Mouse (Mus musculus) MEL (cell line): ENCODE measurements at regions not wholly inside any gene's neighbourhood (a gene's known extent, or its start where the extent isn't known, plus 50 kb on each side); places are given as distances from the start of the nearest gene placed in this dataset.

Experiments used
- CHD1 ChIP-seq: IDR thresholded peaks from 2 replicates; pipeline ENCODE4 v1.6.1; 2012; ENCODE audit warnings: low read depth, mild to moderate bottlenecking, inconsistent platforms, low read length, improper control_type of control experiment
- CTCF ChIP-seq, 3 experiments: IDR thresholded peaks in 2 of 3; conservative IDR thresholded peaks in 1 of 3; 2 replicates each; pipeline ENCODE4 v1.5.1; 2011 to 2012; ENCODE audit warnings: low read length in 3 of 3, low read depth in 2 of 3, mild to moderate bottlenecking in 2 of 3, improper control_type of control experiment in 1 of 3, inconsistent platforms in 1 of 3, mixed read lengths in 1 of 3, moderate library complexity in 1 of 3; ENCODE audit not compliant: control insufficient read depth in 1 of 3, insufficient read depth in 1 of 3, poor library complexity in 1 of 3, severe bottlenecking in 1 of 3
- EP300 ChIP-seq, 2 experiments: IDR thresholded peaks; 2 replicates each; pipeline ENCODE4 v1.6.1; 2011; ENCODE audit warnings: improper control_type of control experiment in 2 of 2, low read length in 2 of 2, low read depth in 1 of 2, mild to moderate bottlenecking in 1 of 2
- HCFC1 ChIP-seq: IDR thresholded peaks from 2 replicates; pipeline ENCODE4 v1.6.1; 2012; ENCODE audit warnings: low read depth, mild to moderate bottlenecking, inconsistent platforms, low read length, improper control_type of control experiment, moderate library complexity
- TBP ChIP-seq: IDR thresholded peaks from 2 replicates; pipeline ENCODE4 v1.8.0; 2011; ENCODE audit warnings: low read depth, low read length, improper control_type of control experiment
- USF2 ChIP-seq, 2 experiments: IDR thresholded peaks; 2 replicates each; pipeline ENCODE4 v1.6.1; 2011 to 2012; ENCODE audit warnings: improper control_type of control experiment in 2 of 2, low read length in 2 of 2, borderline replicate concordance in 1 of 2, inconsistent platforms in 1 of 2, low read depth in 1 of 2, mild to moderate bottlenecking in 1 of 2; ENCODE audit not compliant: insufficient read depth in 1 of 2
- ZC3H11A ChIP-seq: IDR thresholded peaks from 2 replicates; pipeline ENCODE4 v1.6.1; 2012; ENCODE audit warnings: low read depth, mild to moderate bottlenecking, inconsistent platforms, low read length, improper control_type of control experiment

DNA sequence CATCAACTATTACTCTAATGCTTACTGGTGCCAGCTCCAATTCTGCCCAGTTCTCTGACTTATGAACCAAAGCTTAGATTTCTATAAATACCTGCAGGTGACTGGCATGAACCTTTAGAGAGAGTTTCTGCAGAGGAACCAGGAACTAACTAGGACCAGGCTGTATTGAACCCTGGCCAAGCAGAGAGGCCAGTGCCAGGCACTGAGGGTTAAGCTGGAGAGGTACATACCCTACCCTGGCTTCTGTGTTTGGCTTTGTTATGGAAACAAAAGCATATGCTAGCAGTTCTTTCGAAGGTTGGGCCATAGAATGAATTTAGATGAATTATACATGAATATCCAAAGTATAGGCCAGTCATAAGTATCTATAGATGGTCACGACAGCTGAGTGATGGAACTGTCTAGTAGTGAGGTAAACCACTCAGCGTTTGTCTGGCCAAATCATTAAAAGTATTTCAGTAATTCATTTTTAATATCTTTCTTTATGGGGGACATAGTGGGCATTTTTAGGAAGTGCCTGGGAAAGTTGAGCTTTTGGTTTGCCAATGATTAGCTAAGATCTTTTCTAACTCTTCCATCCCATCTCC lies 107.0 kb downstream of the Slc4a3 start:
- TF ChIP-seq ZC3H11A (no peak), CTCF (IDR thresholded peaks at IDR 0.05 in 2 of 3, conservative IDR thresholded peaks at IDR 0.05 in 1 of 3; ENCODE audit: control insufficient read depth in 1 of 3, insufficient read depth in 1 of 3, low read depth in 2 of 3, low read length in 3 of 3, poor library complexity in 1 of 3, severe bottlenecking in 1 of 3) (no peak), CHD1 (no peak), USF2 (IDR thresholded peaks at IDR 0.05; ENCODE audit: borderline replicate concordance in 1 of 2, insufficient read depth in 1 of 2, low read depth in 1 of 2, low read length in 2 of 2) (no peak), EP300 (IDR thresholded peaks at IDR 0.05; ENCODE audit: low read depth in 1 of 2, low read length in 2 of 2) (no peak), TBP (no peak), HCFC1 (no peak)
